Mouse (Mus musculus): ENCODE measurements around the gene Zfp423. TPM values are rescaled to one million over a fixed set of nuclear protein-coding genes. Genes with fewer than 3 reads are reported as not detected.
A peak's percentile ranks its signal among the peaks of the same experiment; 100 is the strongest.

The Zfp423 gene
- polyA plus RNA-seq, 1 experiment from 2014 or later = 41.3 TPM

GRCm38 (mm10) chr8:87740946-87741530 lies 218.4 kb downstream of the Zfp423 start:
- WGBS = 93% methylated on average over 11 of the region's 11 CpGs
- Histone ChIP-seq H3K4me1 (replicated peaks) (peaks cover 73% of the 10 kb centered on the region), H3K4me3 (no peak overlapping the region), H3K27ac (no peak overlapping the region), H3K9me3 (no peaks in the 10 kb centered on the region), H3K36me3 (peaks cover 18% of the 10 kb centered on the region), H3K27me3 (ENCODE audit: insufficient read depth, poor library complexity, severe bottlenecking) (no peaks in the 10 kb centered on the region)
- DNase-seq (ENCODE audit: low spot score) = no peak

DNA sequence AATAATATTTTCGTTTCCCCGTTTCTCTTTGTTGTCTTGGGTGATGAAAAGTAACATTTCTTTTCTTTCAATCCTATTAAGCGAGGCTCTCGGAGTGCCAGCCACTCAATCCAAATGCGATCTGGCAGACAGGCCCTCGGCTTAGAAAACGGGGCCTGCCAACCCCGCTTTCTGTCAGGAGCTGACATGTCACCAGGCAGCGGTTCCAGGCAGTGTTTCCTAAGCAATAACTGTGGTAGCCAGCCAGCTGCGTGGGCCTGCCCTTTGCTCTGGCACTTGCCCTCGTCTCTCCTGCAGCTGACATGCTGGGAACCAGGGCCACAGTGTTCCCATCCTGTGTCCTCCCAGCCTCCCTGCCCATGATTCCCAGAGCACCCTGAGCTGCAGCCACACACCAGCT lies 221.5 kb downstream of the Zfp423 start:
- peaks cover 17% of the 10 kb centered on the region for H3K36me3 ChIP-seq
- H3K9me3 ChIP-seq = no peaks in the 10 kb centered on the region
- peaks cover 68% of the 10 kb centered on the region for H3K4me1 ChIP-seq (replicated peaks)
- peak overlapping the region; percentile 79 for H3K27ac ChIP-seq
- DNase-seq (ENCODE audit: low spot score) = peak; percentile 34
- H3K27me3 ChIP-seq (ENCODE audit: insufficient read depth, poor library complexity, severe bottlenecking) = no peaks in the 10 kb centered on the region
- WGBS = 57% methylated on average over 11 of the region's 11 CpGs
- no peak overlapping the region for H3K4me3 ChIP-seq

- H3K4me3 ChIP-seq = no peak overlapping the region
- DNase-seq (ENCODE audit: low spot score) = no peak
- H3K27me3 ChIP-seq (ENCODE audit: insufficient read depth, poor library complexity, severe bottlenecking) = no peaks in the 10 kb centered on the region
- no peaks in the 10 kb centered on the region for H3K9me3 ChIP-seq
- H3K36me3 ChIP-seq = peaks cover 35% of the 10 kb centered on the region
- WGBS = 54% methylated on average over 4 of the region's 4 CpGs
- peaks cover 59% of the 10 kb centered on the region for H3K4me1 ChIP-seq (replicated peaks)
- H3K27ac ChIP-seq = peak overlapping the region; percentile 82
These were observed 224.5 kb downstream of the Zfp423 start for GRCm38 (mm10) chr8:87734902-87735301.

- Histone ChIP-seq H3K4me3 (no peak overlapping the region), H3K9me3 (no peaks in the 10 kb centered on the region), H3K4me1 (replicated peaks) (peaks cover 55% of the 10 kb centered on the region), H3K27me3 (ENCODE audit: insufficient read depth, poor library complexity, severe bottlenecking) (no peaks in the 10 kb centered on the region), H3K36me3 (peaks cover 39% of the 10 kb centered on the region), H3K27ac (peak overlapping the region; percentile 82)
- DNase-seq (ENCODE audit: low spot score) = no peak
- 61% methylated on average over 7 of the region's 7 CpGs for WGBS
These were observed 224.9 kb downstream of the Zfp423 start for GRCm38 (mm10) chr8:87734496-87734895.

DNA sequence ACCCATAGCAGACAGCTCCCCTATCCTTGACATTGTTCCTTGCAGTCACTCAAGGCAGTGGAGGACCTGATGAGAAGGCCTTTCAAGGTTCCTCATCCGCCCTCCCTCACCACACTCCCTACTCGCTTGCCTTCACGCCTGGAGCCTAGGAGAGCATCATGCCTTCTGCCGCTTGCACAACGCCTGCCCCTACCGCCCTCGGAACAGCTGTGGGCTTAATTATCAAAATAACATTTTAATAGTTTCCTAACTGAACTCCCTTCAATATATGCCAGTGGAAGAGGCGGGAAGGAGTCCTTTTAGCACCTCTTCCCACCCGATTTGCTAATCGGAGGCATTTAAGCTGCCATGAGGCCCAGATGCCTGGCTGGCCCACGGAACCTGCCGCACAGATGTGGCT lies 228.3 kb downstream of the Zfp423 start:
- no peak for DNase-seq (ENCODE audit: low spot score)
- no peak overlapping the region for H3K27ac ChIP-seq
- peaks cover 28% of the 10 kb centered on the region for H3K4me1 ChIP-seq (replicated peaks)
- H3K9me3 ChIP-seq = no peaks in the 10 kb centered on the region
- H3K4me3 ChIP-seq = no peak overlapping the region
- H3K36me3 ChIP-seq = peaks cover 62% of the 10 kb centered on the region
- H3K27me3 ChIP-seq (ENCODE audit: insufficient read depth, poor library complexity, severe bottlenecking) = no peaks in the 10 kb centered on the region
- 93% methylated on average over 12 of the region's 12 CpGs for WGBS

- no peak for DNase-seq (ENCODE audit: low spot score)
- Histone ChIP-seq H3K4me3 (no peak overlapping the region), H3K9me3 (no peaks in the 10 kb centered on the region), H3K27ac (0 out of 2 replicates have a peak overlapping the region, but pooled peaks have one; percentile 41), H3K27me3 (ENCODE audit: insufficient read depth, poor library complexity, severe bottlenecking) (no peaks in the 10 kb centered on the region), H3K4me1 (replicated peaks) (peaks cover 39% of the 10 kb centered on the region), H3K36me3 (peaks cover 36% of the 10 kb centered on the region)
- WGBS = 77% methylated on average over 8 of the region's 8 CpGs
These were observed 236.4 kb downstream of the Zfp423 start for GRCm38 (mm10) chr8:87723015-87723414.

GRCm38 (mm10) chr8:87719137-87719815 lies 240.1 kb downstream of the Zfp423 start:
- Histone ChIP-seq H3K4me3 (no peak overlapping the region), H3K27me3 (ENCODE audit: insufficient read depth, poor library complexity, severe bottlenecking) (no peaks in the 10 kb centered on the region), H3K9me3 (no peaks in the 10 kb centered on the region), H3K36me3 (peaks cover 13% of the 10 kb centered on the region; the same call in 1 of the 2 replicates), H3K4me1 (replicated peaks) (peaks cover 66% of the 10 kb centered on the region), H3K27ac (peak overlapping the region; percentile 53)
- no peak for DNase-seq (ENCODE audit: low spot score)
- 72% methylated on average over 27 of the region's 27 CpGs for WGBS

DNA sequence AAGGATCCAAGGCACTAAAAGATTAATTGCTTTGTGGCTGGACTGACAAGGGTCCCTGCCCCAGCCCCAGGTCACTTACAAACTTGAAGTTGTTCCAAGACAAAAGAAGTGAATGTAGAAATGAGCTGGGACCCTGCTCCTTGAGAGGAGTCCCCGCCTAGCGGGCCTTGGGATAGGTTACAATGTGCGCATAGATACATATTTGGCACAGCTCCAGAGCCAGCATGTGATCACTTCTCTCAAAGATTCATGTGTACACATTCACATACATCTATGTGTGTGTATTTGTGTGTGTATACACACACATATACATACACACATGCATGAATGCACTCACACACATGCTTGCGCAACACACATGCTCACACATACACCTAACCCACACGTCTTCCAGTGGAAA lies 241.9 kb downstream of the Zfp423 start:
- no peak for DNase-seq (ENCODE audit: low spot score)
- H3K4me1 ChIP-seq (replicated peaks) = peaks cover 66% of the 10 kb centered on the region

DNA sequence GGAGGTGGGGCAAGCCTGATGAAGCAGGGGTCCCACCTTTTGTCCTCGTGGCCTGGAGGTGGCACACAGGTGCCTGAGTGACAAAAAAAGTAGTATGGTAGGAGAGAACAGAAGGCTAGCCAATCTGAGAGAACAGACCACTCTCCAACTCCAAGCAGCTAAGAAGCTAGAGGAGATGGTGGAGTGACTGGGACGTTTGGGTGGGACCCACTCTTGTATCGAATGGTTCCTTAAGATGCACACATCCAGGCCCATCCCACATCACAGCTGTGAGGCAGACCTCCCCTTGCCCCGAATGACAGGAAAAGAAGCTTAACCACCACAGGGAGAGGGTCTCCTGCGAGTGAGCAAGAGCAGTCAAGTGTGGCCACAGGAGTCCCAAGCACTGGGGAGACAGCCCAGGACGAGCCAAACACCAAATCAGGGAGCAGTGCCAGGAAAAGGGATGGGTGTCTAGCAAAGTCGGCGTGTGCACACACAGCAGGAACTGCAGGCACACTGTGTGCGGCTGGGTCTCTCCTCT lies 242.6 kb downstream of the Zfp423 start:
- H3K36me3 ChIP-seq = peaks cover 11% of the 10 kb centered on the region; the same call in 1 of the 2 replicates
- WGBS = 18% methylated on average over 9 of the region's 9 CpGs
- peak overlapping the region; percentile 40 for H3K4me3 ChIP-seq
- peaks cover 67% of the 10 kb centered on the region for H3K4me1 ChIP-seq (replicated peaks)
- DNase-seq (ENCODE audit: low spot score) = no peak
- no peaks in the 10 kb centered on the region for H3K9me3 ChIP-seq
- H3K27me3 ChIP-seq (ENCODE audit: insufficient read depth, poor library complexity, severe bottlenecking) = no peaks in the 10 kb centered on the region
- H3K27ac ChIP-seq = peak overlapping the region; percentile 83

More for the DNA sequence above, 241.9 kb downstream of the Zfp423 start:
- Histone ChIP-seq H3K27me3 (ENCODE audit: insufficient read depth, poor library complexity, severe bottlenecking) (no peaks in the 10 kb centered on the region), H3K36me3 (peaks cover 11% of the 10 kb centered on the region; the same call in 1 of the 2 replicates), H3K9me3 (no peaks in the 10 kb centered on the region), H3K27ac (0 out of 2 replicates have a peak overlapping the region, but pooled peaks have one; percentile 1), H3K4me3 (no peak overlapping the region)
- 85% methylated on average over 5 of the region's 5 CpGs for WGBS

DNA sequence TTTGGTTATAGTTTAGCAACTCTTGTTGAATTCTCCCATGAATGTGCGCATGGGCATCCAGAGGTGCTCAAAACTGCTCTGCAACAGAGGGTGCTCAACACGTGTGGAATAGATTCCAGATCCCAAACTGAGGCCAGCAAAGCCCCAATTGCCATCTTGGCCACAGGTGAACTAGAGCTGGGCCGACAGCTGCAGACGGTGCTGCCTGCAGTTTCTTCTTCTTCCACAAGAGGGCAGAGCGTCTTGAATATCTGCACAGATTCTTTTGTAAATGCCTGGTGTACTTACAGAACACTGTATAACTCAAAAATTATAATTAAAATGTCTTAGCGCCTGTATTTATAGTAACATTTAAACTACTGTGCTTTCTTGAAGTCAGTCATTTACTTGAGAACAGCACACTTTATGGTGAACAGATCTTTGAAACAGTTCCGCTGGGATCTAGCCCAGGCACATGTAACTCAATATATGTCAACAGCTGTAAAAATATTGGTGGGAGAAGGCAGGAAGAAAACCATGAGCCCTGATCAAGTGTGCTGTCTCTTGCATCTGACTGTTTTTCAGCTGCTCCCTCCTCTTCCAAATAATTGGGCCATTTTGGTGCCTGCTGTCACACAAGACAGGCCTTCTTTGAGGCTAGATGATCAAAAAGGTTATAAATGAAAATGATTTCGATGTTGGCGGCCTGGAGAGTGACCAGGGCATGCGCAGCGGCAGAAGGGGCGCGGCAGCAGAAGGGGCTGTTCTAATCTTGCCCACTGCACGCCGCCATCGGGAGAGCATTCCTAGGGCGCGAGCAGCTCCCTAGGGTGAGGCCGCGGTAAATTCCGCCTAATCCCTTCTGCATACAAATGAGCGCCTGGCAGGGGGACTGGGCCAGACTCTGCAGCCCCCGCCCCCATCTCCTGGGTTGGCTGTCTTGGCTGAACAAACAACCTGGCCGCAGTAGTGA lies 243.4 kb downstream of the Zfp423 start:
- Histone ChIP-seq H3K27me3 (ENCODE audit: insufficient read depth, poor library complexity, severe bottlenecking) (no peaks in the 10 kb centered on the region), H3K4me1 (replicated peaks) (peaks cover 74% of the 10 kb centered on the region), H3K9me3 (no peaks in the 10 kb centered on the region), H3K36me3 (peaks cover 11% of the 10 kb centered on the region; the same call in 1 of the 2 replicates), H3K27ac (peak overlapping the region; percentile 83), H3K4me3 (peak overlapping the region; percentile 40)
- 12% methylated on average over 24 of the region's 24 CpGs for WGBS
- DNase-seq (ENCODE audit: low spot score) = peak; percentile 73

- Histone ChIP-seq H3K27me3 (ENCODE audit: insufficient read depth, poor library complexity, severe bottlenecking) (no peaks in the 10 kb centered on the region), H3K4me3 (no peak overlapping the region), H3K27ac (no peak overlapping the region), H3K36me3 (peaks cover 8% of the 10 kb centered on the region; the same call in 1 of the 2 replicates), H3K4me1 (replicated peaks) (peaks cover 68% of the 10 kb centered on the region), H3K9me3 (no peaks in the 10 kb centered on the region)
- no peak for DNase-seq (ENCODE audit: low spot score)
- WGBS = 73% methylated on average over 3 of the region's 3 CpGs
These were observed 245.4 kb downstream of the Zfp423 start for GRCm38 (mm10) chr8:87713946-87714345.

DNA sequence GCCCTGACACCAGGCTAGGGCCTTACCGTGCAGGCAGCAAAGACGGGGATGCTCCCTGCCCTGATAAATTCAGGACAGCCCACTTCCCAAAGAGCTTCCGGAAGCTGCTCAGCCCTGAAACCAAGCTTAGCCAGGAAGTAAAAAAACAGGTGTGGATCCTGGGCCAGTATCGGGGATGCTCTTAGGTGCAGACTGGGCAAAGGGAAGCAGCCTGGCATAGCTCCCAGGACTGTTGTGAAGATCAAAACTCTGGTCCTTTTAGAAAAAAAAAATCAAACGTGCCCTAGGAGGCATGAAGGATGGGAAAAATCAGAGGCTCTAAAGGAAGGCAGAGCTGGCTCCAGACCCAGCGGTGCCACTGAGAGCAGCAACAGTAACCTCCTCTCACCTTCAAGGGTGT lies 247.4 kb downstream of the Zfp423 start:
- Histone ChIP-seq H3K4me1 (replicated peaks) (peaks cover 67% of the 10 kb centered on the region), H3K27ac (peak overlapping the region; percentile 60), H3K27me3 (ENCODE audit: insufficient read depth, poor library complexity, severe bottlenecking) (no peaks in the 10 kb centered on the region), H3K4me3 (no peak overlapping the region), H3K36me3 (peaks cover 4% of the 10 kb centered on the region; the same call in 1 of the 2 replicates), H3K9me3 (no peaks in the 10 kb centered on the region)
- WGBS = 86% methylated on average over 6 of the region's 6 CpGs
- no peak for DNase-seq (ENCODE audit: low spot score)

Measured in hindbrain, embryonic 10.5 days (tissue).